Mouse (Mus musculus) neutrophil, adult 5-6 weeks (primary cell): Measurements from ENCODE around the gene Gsdmc3. TPM values are rescaled to one million over a fixed set of nuclear protein-coding genes. Genes with fewer than 3 reads are reported as not detected.
A peak's percentile ranks its signal among the peaks of the same experiment; 100 is the strongest.
"Not testable (repeated sequence)": the region's sequence is repeated elsewhere in the genome, so short reads cannot be mapped to it uniquely, and the experiment has no call there.

Source experiments
- ATAC-seq: fragments of 151-379, 151-347 bp; 2 replicates; pipeline ENCODE4 v1.8.0; 2017; ENCODE audit warnings: mild to moderate bottlenecking, moderate TSS enrichment; ENCODE audit not compliant: insufficient number of reproducible peaks, poor library complexity, low FRiP score, severe bottlenecking; ENCODE audit errors: extremely low read depth
- total RNA-seq: library from RNA; stranded (forward); fragments of 200-1000 nt; gene quantifications from 2 replicates; pipeline ENCODE4 v1.2.3, GENCODE M21; 2017

Gene Gsdmc3
- total RNA-seq = not detected in 2 replicates

DNA sequence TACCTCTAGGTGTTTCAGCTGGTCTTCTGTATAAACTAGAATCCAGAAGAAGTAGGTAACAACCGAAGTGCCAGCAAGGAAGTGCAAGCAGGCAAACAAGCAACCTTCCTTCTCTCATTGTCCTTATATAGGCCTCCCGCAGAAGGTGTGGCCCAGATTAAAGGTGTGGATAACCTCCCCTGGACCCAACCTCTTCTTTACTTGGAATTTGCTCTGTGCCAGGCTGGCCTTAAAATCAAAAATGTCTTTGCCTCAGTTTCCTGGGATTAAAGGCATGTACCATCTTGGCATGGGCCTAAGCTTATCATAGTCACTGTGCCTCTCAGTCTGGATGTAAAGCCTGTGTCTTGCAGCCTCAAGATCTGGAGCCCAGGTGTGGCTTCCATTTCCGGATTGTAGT, at the start of gene Gsdmc3:
TSS of gene Gsdmc3 (minus strand) at position 101 of the 400 bp plus-strand sequence.
- not testable (repeated sequence) for ATAC-seq

GRCm38 (mm10) chr15:63926201-63926600, 47.8 kb upstream of the Gsdmc3 start:
- no peak for ATAC-seq

DNA sequence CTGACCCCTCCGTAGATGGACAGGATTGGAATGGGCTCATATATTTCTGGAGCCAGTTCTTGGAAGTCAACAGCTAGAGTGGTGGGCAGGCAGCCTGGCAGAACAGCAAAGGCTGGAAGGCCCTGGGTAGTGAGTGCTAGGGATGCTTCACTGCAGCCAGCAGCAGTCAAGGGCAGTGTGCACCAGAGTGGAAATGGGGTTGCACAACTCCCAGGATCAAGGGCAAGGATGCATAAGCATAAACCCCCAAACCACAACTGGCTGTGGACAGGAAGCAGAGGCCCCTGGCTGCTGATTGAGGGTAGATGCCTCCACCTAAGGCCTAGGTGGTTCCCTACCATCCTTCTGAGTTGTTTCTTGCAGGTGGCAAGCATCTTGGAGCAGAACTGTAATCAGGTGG, 46.1 kb upstream of the Gsdmc3 start:
- ATAC-seq = no peak; the same call in 1 of the 2 replicates

DNA sequence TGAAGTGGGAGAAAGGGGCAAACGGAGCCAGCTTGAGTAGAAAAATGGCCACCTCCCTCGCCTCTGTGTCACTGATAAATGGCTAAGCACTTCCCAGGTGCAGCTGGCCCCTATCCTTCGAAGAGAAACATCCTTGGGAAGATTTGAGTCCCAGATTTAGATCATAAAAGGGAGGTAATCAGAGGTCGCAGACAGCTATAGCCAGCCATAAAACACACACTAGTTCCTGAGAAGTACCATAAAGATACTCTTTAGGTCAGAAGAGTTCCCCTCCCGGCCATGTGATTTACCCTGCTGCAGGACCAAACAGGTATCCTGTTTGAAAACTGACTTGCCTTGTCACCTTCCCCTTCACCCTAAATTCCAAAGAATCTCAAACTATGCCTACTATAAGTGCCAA, 43.3 kb upstream of the Gsdmc3 start:
- ATAC-seq = not testable (repeated sequence)

DNA sequence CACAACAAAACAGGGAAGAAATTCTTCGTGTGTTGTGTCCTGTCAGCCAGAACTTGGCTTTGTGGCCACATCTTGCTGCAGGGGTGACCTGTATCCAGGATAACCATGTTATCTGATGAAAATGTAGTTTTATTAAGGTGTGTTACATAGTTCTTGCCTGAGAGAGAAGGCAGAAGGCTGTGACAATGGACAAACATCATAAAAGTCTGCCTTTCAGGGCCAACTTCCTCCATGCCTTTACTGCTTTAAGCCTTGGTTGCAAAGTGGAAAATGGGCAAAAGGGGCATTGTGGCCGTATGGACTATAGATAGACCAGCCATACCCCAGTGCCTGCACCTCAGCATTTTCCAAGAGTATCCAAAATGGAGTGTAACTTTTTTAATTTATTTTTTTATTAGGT, 41.4 kb upstream of the Gsdmc3 start:
- ATAC-seq = not testable (repeated sequence)

- not testable (repeated sequence) for ATAC-seq
Observed at GRCm38 (mm10) chr15:63916584-63916983, 38.2 kb upstream of the Gsdmc3 start.

DNA sequence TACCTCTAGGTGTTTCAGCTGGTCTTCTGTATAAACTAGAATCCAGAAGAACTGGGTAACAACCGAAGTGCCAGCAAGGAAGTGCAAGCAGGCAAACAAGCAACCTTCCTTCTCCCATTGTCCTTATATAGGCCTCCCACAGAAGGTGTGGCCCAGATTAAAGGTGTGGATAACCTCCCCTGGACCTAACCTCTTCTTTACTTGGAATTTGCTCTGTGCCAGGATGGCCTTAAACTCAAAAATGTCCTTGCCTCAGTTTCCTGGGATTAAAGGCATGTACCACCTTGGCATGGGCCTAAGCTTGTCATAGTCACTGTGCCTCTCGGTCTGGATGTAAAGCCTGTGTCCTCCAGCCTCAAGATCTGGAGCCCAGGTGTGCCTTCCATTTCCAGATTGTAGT, 33.8 kb upstream of the Gsdmc3 start, which contains the start of gene Gsdmc4:
TSS of gene Gsdmc4 (minus strand) at position 101 of the 400 bp plus-strand sequence.
- not testable (repeated sequence) for ATAC-seq

DNA sequence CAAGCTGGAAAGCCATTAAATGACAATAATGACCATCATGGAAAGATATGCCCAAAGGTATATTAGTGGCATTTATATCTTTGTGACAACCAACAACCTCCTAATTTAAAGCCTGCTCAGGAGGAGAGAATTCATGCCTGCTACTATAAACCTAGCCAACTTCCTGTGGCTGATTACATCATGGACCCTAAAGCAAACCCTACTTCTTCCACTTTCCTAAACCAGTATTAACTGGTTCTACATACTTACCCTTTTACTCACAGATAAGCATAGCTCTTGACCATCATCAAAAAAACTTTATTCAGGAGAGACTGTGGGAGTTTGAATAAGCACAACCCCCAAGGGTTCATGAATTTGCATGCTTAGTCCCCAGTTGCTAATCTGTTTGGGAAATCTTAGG, 31.5 kb upstream of the Gsdmc3 start:
- not testable (repeated sequence) for ATAC-seq

GRCm38 (mm10) chr15:63895560-63896353, 17.4 kb upstream of the Gsdmc3 start:
- peak; percentile 79; the same call in 1 of the 2 replicates for ATAC-seq

DNA sequence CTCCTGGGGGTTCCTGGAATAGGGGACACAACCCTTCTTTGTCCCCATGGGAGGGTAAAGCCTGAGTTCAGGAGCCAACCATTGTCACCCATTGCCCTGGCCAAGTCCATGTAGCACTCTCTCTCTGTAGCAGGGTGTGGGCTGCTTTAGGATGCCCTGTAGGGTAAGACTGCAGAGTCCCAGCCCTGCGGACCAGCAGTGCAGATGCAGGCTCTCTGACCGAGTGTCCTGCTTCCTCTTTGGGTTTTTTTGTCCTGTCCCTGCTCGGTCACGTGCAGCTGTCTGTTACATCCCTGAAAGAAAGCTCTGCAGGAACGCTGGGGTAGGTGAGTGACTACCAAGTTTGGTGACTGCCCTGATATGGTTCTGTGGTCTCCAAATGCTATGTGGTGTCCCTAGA, 10.1 kb upstream of the Gsdmc3 start:
- not testable (repeated sequence) for ATAC-seq

DNA sequence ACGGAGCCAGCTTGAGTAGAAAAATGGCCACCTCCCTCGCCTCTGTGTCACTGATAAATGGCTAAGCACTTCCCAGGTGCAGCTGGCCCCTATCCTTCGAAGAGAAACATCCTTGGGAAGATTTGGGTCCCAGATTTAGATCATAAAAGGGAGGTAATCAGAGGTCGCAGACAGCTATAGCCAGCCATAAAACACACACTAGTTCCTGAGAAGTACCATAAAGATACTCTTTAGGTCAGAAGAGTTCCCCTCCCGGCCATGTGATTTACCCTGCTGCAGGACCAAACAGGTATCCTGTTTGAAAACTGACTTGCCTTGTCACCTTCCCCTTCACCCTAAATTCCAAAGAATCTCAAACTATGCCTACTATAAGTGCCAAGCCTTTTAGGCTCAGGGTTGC, 9.6 kb upstream of the Gsdmc3 start:
- ATAC-seq = not testable (repeated sequence)

DNA sequence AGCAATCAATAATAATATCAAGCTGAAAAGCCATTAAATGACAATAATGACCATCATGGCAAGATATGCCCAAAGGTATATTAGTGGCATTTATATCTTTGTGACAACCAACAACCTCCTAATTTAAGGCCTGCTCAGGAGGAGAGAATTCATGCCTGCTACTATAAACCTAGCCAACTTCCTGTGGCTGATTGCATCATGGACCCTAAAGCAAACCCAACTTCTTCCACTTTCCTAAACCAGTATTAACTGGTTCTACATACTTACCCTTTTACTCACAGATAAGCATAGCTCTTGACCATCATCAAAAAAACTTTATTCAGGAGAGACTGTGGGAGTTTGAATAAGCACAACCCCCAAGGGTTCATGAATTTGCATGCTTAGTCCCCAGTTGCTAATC, 2.2 kb downstream of the Gsdmc3 start:
- ATAC-seq = not testable (repeated sequence)

- not testable (repeated sequence) for ATAC-seq
Observed at GRCm38 (mm10) chr15:63861965-63862364, 16.4 kb downstream of the Gsdmc3 start.

Other genes starting within 250 kb of the Gsdmc3 start
- not detected in 2 replicates for gene Gsdmc2, start 33.4 kb downstream of the Gsdmc3 start, total RNA-seq
- not detected in 2 replicates for gene Gsdmc4, start 33.7 kb upstream of the Gsdmc3 start, total RNA-seq
- 382 and 409 TPM in 2 replicates for gene Fam49b, start 181.9 kb upstream of the Gsdmc3 start, total RNA-seq